Mouse (Mus musculus) myocyte (in vitro differentiated cells): ENCODE results near the gene Cd86.

Source experiments
- MAX ChIP-seq: IDR thresholded peaks from one replicate; pipeline ENCODE4 v1.6.1; 2011; ENCODE audit warnings: low read depth, mild to moderate bottlenecking, control low read depth
- POLR2A ChIP-seq: IDR thresholded peaks from one replicate; pipeline ENCODE4 v1.6.1; 2011; ENCODE audit warnings: low read depth, mild to moderate bottlenecking, control low read depth, moderate library complexity; ENCODE audit not compliant: insufficient read length

DNA sequence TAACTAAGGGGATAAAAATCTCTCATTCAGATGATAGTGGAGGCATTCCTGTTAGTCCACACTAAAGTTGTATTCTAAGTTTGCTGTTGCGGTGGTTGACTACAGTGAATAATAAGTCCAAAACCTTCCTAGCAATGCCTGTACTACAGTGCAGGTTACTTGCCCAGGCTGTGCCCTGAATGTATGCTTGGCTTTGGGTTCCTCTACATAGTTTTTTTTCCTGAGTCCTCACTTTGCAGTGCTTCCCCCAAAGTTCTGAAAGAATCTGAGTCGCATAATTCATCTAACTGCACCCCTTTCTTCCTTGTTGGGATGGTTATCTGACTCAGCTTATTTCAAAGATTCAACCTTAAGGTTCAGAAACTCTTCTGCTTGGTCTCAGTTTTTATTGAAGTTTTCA is 10.0 kb upstream of the Cd86 start:
- TF ChIP-seq MAX (no peak), POLR2A (no peak)
